Mouse (Mus musculus) common myeloid progenitor, adult 5-6 weeks (primary cell): ENCODE results near the gene Tinf2. TPM values are rescaled to one million over a fixed set of nuclear protein-coding genes. Genes with fewer than 3 reads are reported as not detected.

Experiments used
- ATAC-seq: replicated peaks from 2 replicates; pipeline ENCODE4 v1.8.0; 2016; ENCODE audit warnings: low read depth, mild to moderate bottlenecking, moderate TSS enrichment, inconsistent platforms; ENCODE audit not compliant: poor library complexity, severe bottlenecking
- total RNA-seq: library from RNA; stranded (forward); fragments of 200-1000, 187-1606 nt; gene quantifications from 2 replicates; pipeline ENCODE4 v1.2.3, GENCODE M21; 2017

The Tinf2 gene
- 20.9 and 24.1 TPM in 2 replicates for total RNA-seq

DNA sequence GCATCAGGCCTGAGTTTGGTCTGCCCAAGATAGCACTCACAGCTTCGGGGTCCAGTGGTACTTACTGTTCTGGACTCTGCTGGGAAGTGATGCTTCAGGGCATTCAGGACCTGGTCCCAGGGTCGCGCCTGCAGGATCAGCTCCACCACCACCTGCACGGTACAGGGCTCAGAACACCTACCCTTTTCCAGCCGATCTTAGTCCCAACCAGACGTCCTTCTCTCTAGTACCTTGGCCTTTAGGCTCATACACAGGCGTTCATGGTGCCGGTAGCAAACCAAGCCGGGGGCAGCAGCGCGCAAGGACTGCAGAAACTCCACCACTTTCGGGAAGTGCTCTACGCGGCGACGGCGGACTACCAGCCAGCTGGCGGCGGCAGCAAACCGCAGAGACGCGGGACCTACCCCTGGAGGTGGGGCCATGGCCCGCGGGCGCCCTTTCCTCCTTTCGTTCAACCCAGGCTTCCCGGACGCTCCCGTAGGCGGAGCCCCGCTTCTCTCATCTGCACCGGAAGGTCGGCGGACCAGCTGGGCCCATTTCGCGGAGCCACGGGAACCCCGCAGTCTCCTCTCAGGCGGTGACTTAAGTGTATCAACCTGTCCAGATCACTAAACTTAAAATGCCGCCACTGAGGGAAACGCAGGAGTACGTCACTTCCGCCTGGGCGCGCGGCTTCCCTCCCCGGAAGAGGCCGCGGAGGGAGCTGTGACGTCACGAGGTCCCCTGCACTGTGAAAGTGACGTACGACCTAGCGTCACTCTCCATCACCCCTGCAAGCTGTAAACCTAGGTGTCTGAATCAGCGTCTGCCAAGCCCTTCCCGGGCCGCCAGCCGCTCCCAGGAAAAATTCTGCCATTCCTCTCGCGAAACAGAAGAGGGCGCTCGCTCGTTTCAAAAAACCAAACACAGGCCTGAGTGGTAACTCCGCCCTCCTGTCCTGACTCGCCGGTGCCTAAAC, at the start of gene Tinf2:
Gene Tinf2, minus strand, starts transcription at position 661 of the 958 bp plus-strand sequence.
- peak; percentile 94 for ATAC-seq

DNA sequence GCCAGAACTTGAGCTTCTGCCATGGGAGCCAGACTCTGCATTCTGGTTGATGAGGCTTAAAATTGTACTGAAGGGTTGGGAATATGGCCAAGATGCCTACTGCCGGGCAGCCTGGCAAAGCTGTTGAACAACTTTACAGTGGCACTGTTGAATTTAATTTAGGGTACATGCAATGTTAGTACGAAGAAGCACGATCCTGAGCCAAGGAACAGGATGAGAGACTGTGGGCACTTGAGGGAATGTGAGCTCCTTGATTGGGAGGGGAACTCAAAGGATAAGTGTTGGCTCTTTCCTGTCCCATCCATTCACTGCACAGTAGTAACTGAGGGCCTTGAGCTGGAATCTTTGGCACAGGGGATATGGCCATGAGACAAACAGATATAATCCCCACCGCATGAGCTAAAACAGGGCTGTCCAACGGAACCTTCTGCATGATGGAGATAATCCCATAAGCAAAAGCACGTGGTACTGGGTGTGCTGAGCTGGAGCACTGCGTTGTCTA, 49.0 kb upstream of the Tinf2 start:
- no peak for ATAC-seq

DNA sequence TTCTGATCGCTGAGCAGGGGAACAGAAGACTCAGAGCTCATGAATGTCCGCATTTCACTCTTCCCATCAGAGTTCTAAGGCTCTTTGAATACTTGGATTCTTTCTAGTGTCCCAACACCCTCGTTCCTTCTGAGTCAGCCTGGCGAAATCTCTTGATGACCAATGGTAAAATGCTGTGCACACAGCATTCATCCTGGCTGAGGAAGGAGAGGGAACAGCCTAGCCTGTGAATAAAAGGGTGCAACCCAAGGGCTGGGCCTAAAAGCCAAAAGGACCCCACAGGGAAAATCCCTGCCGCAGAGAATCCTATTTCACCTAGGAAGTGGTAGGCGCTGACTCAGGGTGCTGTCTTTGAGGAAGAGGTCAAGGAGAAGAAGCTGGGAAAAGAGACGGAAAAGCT, 48.5 kb upstream of the Tinf2 start:
- no peak for ATAC-seq

DNA sequence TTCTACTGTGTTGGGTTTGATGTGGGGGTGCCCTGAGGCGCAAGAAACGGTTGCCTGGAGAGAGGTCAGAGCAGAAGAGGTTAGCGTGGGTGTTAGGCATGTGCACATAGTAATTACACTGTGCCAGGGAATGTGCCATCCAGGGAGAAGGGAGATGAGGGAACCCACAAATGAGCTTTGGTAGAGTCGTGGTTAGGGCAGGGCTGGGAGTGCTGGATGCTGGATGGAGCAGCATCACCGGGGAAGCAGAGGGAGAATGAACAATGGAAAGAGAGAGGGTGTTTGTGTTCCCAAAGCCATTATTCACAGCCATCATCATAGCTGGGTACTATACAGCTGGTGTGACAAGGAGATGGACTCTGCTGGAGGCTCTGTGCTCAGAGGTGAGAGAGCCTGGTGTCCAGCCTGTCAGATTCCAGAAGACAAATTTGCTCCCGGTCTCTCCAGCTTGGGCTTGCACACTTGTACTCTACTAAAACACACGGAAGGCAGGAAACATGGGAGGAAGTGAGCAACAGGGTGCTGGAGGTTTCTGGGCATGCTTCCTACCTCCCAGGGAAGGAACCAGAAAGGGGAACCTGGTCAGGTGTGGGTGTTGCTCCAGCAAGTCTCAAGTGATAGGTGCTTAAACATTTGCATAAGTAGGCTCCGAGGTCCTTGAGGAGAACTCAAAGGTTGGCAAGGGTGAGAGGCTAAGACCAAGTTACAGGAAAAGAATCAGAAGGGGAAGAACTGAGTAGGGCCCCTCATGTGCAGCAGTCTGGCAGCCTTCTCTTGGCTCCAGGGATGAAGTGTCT, 46.5 kb upstream of the Tinf2 start:
- ATAC-seq, result peak; percentile 12; the same call in 1 of the 2 replicates

DNA sequence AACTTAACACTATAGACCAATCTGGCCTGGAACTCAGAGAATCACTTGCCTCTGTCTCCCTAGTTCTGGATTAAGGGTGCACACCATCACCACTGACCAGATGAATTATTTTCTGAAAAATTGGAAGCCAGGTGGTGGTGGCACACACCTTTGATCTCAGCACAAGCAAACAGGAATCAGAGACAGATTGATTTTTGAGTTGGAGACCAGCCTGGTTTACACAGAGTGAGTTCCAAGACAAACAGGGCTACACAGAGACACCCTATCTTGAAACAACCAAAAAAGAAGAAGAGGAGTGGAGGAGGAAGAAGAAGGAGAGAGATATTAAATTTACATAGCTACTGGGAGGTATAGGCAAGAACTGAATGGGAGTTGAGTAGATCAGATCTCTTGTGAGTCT, 44.6 kb upstream of the Tinf2 start:
- ATAC-seq, result no peak

DNA sequence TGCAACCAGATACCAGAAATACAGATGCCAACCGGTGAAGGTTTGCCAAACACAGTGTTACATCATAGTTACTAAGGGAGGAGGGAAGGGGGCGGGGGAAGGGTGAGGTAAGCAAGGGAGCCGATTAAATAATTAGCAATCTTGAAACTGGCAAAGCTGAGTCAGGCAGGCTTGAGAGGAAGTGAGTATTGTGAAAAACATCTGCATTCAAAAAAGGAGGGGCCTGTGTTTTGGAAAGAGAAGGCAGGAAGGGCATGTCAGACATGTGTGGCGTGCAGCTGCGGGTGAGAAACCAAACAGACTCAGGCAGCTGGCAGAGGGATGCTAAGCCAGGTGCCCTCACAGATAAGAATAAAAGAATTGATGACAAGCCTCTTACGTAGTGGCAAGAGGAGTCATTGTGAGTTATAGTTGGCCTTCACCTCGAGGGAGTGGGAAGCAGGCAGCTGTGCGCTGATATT, 42.8 kb upstream of the Tinf2 start:
- peak; percentile 78 for ATAC-seq

DNA sequence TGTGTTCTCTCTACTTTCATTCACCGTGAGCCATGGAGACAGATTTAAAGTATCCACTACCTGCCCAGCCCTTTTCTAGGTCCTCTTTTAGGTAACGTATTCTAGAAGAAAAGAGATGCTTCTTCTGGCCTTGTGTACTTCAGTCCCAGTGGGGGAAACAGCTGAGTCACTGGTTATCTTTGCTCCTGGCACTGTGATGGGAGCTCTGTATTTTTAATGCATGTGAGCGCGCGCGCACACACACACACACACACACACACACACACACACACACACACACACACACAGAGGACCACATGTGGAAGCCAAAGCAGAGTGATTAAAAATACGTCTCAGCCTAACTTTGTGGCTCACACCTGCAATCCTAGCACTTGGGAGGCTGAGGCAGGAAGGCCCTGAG, 41.8 kb upstream of the Tinf2 start:
- no peak for ATAC-seq

DNA sequence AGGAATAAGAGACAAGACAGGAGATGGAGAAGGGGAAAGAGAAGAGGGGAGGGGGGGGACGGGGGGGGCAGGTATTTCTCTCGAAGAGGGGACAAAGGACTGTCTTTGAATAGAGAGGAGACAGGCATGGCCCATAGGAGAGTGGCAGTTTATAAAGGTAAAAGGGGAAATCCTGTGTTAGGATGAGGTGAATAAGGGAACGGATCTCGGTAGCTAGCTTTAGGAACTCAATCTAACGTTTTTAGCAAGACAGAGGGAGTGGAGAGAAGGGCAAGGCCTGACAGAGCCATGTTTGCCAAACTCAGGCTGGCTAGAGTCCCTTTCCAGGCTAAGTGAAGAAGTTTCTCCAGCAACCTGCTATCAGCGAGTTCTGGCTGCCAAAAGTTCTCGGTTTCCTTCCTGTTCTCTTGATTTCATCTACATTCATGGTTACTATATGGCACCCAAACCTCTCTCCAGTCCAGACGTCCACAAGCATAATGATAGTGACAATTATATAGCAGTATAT, 40.9 kb upstream of the Tinf2 start:
- ATAC-seq, result no peak

DNA sequence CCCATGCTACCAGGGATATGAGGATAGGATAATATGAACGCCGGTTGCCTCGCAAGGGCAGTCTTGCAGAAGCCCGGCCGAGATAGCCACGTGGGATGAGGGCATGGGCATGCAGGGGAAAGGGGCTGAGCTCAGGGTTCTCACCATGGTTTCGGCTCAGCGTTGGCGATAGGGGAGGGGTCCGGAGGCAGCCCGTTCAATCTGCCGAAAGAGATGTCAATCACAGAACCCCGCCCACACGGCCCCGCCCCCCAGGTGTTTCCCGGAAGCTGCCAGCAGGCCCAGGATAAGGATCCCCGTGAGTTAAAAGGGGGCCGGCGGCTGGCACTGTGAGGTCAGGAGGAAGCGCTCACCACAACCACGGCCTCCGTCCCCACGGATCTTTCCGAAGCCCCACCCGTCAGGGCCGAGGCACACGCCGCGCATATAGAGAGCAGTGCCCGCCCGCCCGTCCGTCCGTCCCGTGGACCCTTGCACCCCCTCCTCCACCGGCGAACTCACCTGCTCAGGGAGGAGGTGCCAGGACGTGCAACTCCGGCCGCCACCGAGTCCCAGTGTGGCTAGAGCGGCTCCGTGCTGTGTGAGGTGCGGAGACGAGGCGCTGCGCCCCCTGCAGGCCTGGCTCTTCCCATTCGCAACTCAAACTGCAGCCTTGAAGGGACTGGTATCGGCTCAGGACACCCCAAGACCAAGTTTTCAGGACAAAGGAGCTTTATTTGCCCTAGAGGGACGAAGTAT, 40.2 kb upstream of the Tinf2 start, which contains the start of gene Rabggta:
Gene Rabggta, minus strand, starts transcription at position 564 of the 738 bp plus-strand sequence.
- peak; percentile 63 for ATAC-seq

DNA sequence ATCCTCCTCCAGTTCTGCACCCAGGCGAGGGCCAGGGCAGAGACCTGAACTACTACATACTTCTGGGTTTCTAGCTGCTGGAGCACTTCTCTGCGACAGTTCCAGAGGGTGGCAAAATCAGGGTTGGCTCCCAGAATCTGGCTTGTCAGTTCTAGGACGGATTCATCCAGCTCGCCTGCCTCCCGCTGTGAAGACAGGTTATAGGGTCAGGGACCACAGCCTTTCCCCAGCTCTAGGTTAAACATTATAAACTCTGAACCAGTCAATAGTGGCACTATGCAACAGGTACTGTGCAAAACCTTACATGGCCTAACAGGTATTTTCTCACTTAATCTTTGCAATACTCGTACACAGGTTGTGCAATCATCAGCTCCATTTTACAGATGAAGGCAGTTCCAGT, 39.5 kb upstream of the Tinf2 start:
- no peak for ATAC-seq

DNA sequence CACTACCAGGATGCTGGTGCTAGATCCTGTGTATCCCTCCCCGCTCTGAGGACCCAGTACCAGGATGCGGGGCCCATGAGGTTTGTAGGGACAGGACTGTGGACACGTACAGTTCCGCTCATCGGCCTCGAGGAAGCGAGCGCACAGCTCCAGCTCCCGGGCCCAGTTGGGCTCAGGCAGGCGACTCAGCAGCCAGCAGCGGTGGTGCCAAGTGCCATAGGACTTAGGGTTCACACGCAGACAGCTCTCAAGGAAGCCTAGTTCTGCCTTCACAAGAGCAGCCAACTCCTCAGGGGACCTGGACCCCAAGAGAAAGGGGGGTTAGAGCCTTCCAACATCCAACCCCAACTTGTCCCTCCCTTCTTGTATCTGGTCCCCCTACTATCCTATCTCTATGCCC, 39.0 kb upstream of the Tinf2 start:
- ATAC-seq, result no peak

DNA sequence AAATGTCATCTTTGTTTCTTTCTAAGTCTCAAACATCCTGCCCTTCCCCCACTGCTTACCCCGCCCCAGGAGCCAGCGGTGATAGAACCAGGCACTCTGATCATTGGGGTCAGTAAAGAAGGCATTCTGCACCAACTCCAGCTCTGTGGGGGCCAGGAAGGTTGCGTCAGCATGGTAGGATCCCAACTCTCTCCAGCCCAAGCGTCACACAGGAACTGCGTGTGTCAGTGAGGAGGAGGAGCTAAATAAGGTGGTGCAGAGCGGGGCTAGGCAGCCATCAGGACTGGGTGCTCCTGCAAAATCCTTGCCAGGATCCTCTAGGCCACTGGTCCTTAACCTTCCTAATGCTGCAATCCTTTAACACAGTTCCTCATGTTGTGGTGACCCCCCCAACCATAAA, 38.1 kb upstream of the Tinf2 start:
- no peak for ATAC-seq

DNA sequence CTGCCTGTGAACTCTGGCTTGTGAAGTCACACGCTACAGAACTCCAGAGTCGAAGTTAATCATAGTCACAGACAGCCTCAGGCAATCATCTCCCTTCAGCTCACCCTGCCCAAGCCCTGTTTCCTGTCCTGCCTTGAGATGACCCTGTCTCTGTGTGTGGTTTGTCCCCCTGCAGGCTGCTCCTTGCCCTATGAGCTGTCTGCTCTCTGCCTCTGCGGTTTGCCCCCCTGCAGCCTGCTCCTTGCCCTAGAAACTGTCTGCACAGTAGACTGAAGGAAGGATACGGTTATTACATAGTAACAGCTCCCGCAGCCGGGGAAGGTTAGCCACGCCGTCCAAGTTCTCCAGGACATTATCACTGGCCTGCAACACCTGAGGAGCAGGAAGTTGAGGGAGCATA, 35.3 kb upstream of the Tinf2 start:
- ATAC-seq, result no peak

DNA sequence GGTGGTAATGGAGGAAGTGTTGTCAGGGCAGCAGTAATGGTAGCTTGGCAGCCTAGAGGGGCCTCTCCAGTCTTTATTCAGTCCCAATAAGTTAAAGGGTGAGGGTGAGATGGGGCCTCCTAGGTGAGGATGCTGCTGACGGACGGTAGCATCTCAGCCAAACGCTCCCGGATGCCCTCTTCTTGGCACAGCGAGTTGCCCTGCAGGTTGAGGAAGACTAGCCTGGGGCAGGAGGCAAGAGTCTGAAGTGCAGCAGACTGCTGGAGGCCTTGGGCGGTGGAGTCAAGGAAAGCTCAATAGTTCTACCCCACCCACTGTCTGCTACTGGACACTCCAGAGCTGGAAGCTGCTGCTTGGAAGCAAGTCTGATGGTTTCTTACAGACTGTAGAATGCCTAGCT, 34.7 kb upstream of the Tinf2 start:
- no peak for ATAC-seq

DNA sequence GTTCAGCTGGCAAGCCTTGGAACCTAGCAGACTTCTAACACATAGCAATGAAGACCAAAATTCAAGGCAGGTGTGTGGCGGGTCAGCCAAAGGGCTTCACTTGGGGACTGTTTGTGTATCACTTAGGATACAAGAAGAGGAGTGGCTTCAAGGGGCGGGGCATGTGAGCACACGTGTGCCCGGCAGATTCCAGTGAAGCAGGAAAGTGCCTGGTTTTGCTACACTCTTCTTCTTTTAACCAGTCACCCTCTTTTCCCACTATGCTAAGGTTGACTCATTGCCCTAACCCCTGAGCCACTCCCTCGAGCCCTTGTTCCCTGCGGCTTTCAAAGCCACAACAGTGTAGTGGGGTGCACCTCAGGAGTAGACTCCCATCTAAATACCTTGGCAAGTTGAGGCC, 33.3 kb upstream of the Tinf2 start:
- ATAC-seq, result 0 out of 2 replicates have a peak, but pooled peaks have one; percentile 6

DNA sequence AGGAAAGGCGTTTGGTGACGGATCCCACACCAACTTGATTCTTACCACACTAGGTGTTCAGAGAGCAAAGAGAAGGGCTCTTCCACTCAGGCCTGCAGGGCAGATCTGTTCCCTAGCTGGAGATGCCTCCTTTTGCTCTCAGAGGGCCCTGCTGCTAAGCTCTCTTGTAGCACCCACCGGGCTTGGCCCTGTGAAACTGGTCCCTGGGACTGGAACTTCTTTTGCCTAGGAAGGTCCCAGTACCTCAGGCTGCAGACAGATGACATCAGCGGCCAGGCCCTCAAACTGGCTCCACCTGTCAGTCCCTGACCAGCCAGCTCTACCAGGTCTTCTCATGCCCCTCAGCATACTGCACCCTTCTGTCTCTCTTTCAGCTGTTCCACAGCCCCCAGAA, 32.1 kb upstream of the Tinf2 start, which contains the start of gene Tgm1:
Gene Tgm1, minus strand, starts transcription at position 198 of the 394 bp plus-strand sequence.
- no peak; the same call in none of the 2 replicates for ATAC-seq

DNA sequence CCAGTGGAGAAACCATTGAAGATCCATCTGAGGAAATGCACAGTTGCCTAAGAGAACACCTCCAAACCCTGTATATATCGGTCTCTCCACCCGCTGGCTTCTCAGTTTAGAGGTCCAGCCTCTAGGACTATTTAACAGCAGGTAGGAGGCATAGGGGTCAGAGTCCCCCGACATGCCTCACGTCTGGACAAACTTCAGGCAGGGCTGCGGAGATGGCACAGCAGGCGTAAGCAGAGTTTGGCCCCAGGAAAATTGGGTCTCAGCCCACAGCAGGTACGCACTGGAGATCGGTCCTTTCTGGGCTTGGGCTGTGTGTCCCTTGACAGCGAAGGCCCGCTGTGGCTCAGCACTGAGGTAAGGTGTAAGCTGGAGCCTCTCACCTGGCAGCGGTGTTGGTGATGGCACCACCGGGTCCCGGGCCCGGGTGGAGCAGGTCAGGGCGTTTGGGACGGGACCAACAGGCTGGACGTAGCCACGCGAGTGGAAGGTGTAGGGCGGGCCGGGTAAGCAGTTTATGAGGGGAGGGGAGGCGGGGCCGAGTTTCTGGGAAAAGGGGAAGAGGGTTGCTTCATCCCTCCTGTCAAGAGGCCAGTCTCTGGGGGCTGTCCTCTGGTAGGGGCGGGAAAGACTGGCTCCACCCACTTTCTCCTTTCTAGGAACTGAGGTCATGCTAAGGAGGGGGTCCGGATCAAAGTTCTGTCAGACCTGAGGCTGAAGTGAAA, 31.5 kb upstream of the Tinf2 start:
- peak; percentile 90 for ATAC-seq

DNA sequence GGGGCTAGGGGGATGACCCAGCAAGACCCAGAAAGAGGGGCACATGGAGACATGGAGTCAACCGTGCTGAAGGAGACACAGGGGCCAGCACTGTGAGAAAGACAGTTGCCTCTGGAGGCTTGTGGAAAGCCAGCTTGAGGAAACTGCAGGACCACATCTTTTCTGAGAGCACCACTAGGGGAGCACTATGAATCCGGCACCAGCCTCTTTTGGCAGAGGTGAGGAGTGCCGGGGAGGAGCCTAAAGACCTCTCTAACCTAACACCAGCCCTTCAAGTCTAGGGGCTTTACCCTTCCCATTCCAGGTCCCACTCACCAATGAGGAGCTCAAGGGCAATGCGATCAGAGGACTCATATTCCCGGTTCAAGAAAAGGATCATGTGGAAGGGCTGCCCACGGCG, 30.2 kb upstream of the Tinf2 start:
- ATAC-seq, result no peak

DNA sequence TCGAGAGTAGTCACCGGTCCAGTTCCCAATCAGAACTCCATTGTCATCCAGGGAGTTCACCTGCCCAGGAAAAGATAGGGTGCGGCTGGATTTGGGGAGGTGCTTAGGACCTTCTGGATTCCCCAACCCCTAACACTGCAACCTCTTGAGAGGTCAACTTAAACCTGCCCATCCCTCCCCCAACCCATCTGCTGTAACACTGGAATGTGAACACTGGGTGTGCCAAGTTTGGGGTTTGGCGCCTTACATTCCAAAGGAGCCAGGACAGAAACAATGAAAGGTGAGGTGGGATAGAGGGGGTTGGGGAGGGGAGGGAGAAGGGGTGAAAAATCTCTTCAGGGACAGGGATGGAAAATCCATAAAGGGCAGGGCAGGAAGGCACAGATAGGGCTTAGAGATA, 27.9 kb upstream of the Tinf2 start:
- no peak for ATAC-seq
